Mouse (Mus musculus): ENCODE data around the gene Pknox2. TPM values are rescaled to one million over a fixed set of nuclear protein-coding genes. Genes with fewer than 3 reads are reported as not detected.

Pknox2 gene
- total and polyA plus RNA-seq, 2 experiments from 2014 or later = 2.0 to 7.3 TPM

GRCm38 (mm10) chr9:36894242-36894641 lies 253.0 kb downstream of the Pknox2 start:
- 79% methylated on average over 7 of the region's 7 CpGs for WGBS
- H3K27me3 ChIP-seq (ENCODE audit: control insufficient read depth, insufficient read depth, low read length) = no peaks in the 10 kb centered on the region
- no peak overlapping the region for H3K4me3 ChIP-seq (ENCODE audit: low read depth, low read length)
- H3K4me1 ChIP-seq (ENCODE audit: control insufficient read depth, insufficient read depth) = peaks cover 15% of the 10 kb centered on the region
- no peak for TF ChIP-seq CTCF (IDR thresholded peaks at IDR 0.05; ENCODE audit: low read depth)
- no peak for TF ChIP-seq EP300 (IDR thresholded peaks at IDR 0.05; ENCODE audit: low read depth)
- no peak overlapping the region for H3K4me2 ChIP-seq (ENCODE audit: low read depth, low read length)
- H3K9me3 ChIP-seq (replicated peaks; ENCODE audit: control insufficient read depth, low read length) = no peaks in the 10 kb centered on the region
- DNase-seq (ENCODE audit: low spot score) = no peak
- H3K36me3 ChIP-seq (replicated peaks; ENCODE audit: control insufficient read depth, insufficient read depth, low read length) = no peaks in the 10 kb centered on the region
- no peak overlapping the region for H3K27ac ChIP-seq (ENCODE audit: low read depth)
- ATAC-seq (ENCODE audit: insufficient read depth, low read depth) = no peak
- no peak overlapping the region for H3K9ac ChIP-seq (replicated peaks; ENCODE audit: low read depth, low read length)

- H3K4me2 ChIP-seq (ENCODE audit: low read depth, low read length) = no peak overlapping the region
- no peak for ATAC-seq (ENCODE audit: insufficient read depth, low read depth)
- H3K4me3 ChIP-seq (ENCODE audit: low read depth, low read length) = no peak overlapping the region
- no peaks in the 10 kb centered on the region for H3K36me3 ChIP-seq (replicated peaks; ENCODE audit: control insufficient read depth, insufficient read depth, low read length)
- H3K9ac ChIP-seq (replicated peaks; ENCODE audit: low read depth, low read length) = no peak overlapping the region
- peaks cover 8% of the 10 kb centered on the region; the same call in 1 of the 2 replicates for H3K4me1 ChIP-seq (ENCODE audit: control insufficient read depth, insufficient read depth)
- H3K27me3 ChIP-seq (ENCODE audit: control insufficient read depth, insufficient read depth, low read length) = no peaks in the 10 kb centered on the region
- DNase-seq (ENCODE audit: low spot score) = no peak
- no peak for TF ChIP-seq EP300 (IDR thresholded peaks at IDR 0.05; ENCODE audit: low read depth)
- no peak for TF ChIP-seq CTCF (IDR thresholded peaks at IDR 0.05; ENCODE audit: low read depth)
- no peaks in the 10 kb centered on the region for H3K9me3 ChIP-seq (replicated peaks; ENCODE audit: control insufficient read depth, low read length)
- H3K27ac ChIP-seq (ENCODE audit: low read depth) = no peak overlapping the region
- WGBS = 61% methylated on average over 6 of the region's 6 CpGs
Observed at GRCm38 (mm10) chr9:36893413-36893990, 253.7 kb downstream of the Pknox2 start.

- Histone ChIP-seq H3K27ac (ENCODE audit: low read depth) (no peak overlapping the region), H3K4me1 (ENCODE audit: control insufficient read depth, insufficient read depth) (peaks cover 6% of the 10 kb centered on the region; the same call in 1 of the 2 replicates), H3K4me3 (ENCODE audit: low read depth, low read length) (no peak overlapping the region), H3K9me3 (replicated peaks; ENCODE audit: control insufficient read depth, low read length) (no peaks in the 10 kb centered on the region), H3K36me3 (replicated peaks; ENCODE audit: control insufficient read depth, insufficient read depth, low read length) (no peaks in the 10 kb centered on the region), H3K27me3 (ENCODE audit: control insufficient read depth, insufficient read depth, low read length) (no peaks in the 10 kb centered on the region), H3K9ac (replicated peaks; ENCODE audit: low read depth, low read length) (no peak overlapping the region), H3K4me2 (ENCODE audit: low read depth, low read length) (no peak overlapping the region)
- TF ChIP-seq EP300 (IDR thresholded peaks at IDR 0.05; ENCODE audit: low read depth) = no peak
- peak; percentile 62 for TF ChIP-seq CTCF (IDR thresholded peaks at IDR 0.05; ENCODE audit: low read depth)
- ATAC-seq (ENCODE audit: insufficient read depth, low read depth) (no peak), DNase-seq (ENCODE audit: low spot score) (peak; percentile 25)
- 33% methylated on average over 4 of the region's 4 CpGs for WGBS
Observed at GRCm38 (mm10) chr9:36890552-36890951, 256.7 kb downstream of the Pknox2 start.

- H3K4me1 ChIP-seq (ENCODE audit: control insufficient read depth, insufficient read depth) = no peaks in the 10 kb centered on the region
- H3K9me3 ChIP-seq (replicated peaks; ENCODE audit: control insufficient read depth, low read length) = no peaks in the 10 kb centered on the region
- no peak overlapping the region for H3K27ac ChIP-seq (ENCODE audit: low read depth)
- no peak for ATAC-seq (ENCODE audit: insufficient read depth, low read depth)
- H3K4me2 ChIP-seq (ENCODE audit: low read depth, low read length) = no peak overlapping the region
- 67% methylated on average over 3 of the region's 3 CpGs for WGBS
- DNase-seq (ENCODE audit: low spot score) = no peak
- no peaks in the 10 kb centered on the region for H3K36me3 ChIP-seq (replicated peaks; ENCODE audit: control insufficient read depth, insufficient read depth, low read length)
- H3K27me3 ChIP-seq (ENCODE audit: control insufficient read depth, insufficient read depth, low read length) = no peaks in the 10 kb centered on the region
- TF ChIP-seq EP300 (IDR thresholded peaks at IDR 0.05; ENCODE audit: low read depth) (no peak), CTCF (IDR thresholded peaks at IDR 0.05; ENCODE audit: low read depth) (peak; percentile 53)
- H3K9ac ChIP-seq (replicated peaks; ENCODE audit: low read depth, low read length) = no peak overlapping the region
- H3K4me3 ChIP-seq (ENCODE audit: low read depth, low read length) = no peak overlapping the region
Observed at GRCm38 (mm10) chr9:36885237-36885636, 262.0 kb downstream of the Pknox2 start.

- Histone ChIP-seq H3K9me3 (replicated peaks; ENCODE audit: control insufficient read depth, low read length) (no peaks in the 10 kb centered on the region), H3K9ac (replicated peaks; ENCODE audit: low read depth, low read length) (no peak overlapping the region), H3K27me3 (ENCODE audit: control insufficient read depth, insufficient read depth, low read length) (no peaks in the 10 kb centered on the region), H3K4me2 (ENCODE audit: low read depth, low read length) (no peak overlapping the region), H3K36me3 (replicated peaks; ENCODE audit: control insufficient read depth, insufficient read depth, low read length) (no peaks in the 10 kb centered on the region), H3K4me3 (ENCODE audit: low read depth, low read length) (no peak overlapping the region), H3K4me1 (ENCODE audit: control insufficient read depth, insufficient read depth) (no peaks in the 10 kb centered on the region), H3K27ac (ENCODE audit: low read depth) (no peak overlapping the region)
- TF ChIP-seq EP300 (IDR thresholded peaks at IDR 0.05; ENCODE audit: low read depth) (no peak), CTCF (IDR thresholded peaks at IDR 0.05; ENCODE audit: low read depth) (no peak)
- ATAC-seq (ENCODE audit: insufficient read depth, low read depth) (no peak), DNase-seq (ENCODE audit: low spot score) (no peak)
- 47% methylated on average over 3 of the region's 3 CpGs for WGBS
Observed at GRCm38 (mm10) chr9:36883569-36883968, 263.6 kb downstream of the Pknox2 start.
